Mouse (Mus musculus): ENCODE data around the gene Prkce. TPM values are rescaled to one million over a fixed set of nuclear protein-coding genes. Genes with fewer than 3 reads are reported as not detected.

Gene Prkce
- polyA plus RNA-seq, 1 experiment from 2014 or later = 6.3 TPM

- Histone ChIP-seq H3K27me3 (replicated peaks) (no peaks in the 10 kb centered on the region), H3K27ac (no peak overlapping the region), H3K9me3 (no peaks in the 10 kb centered on the region), H3K4me3 (replicated peaks) (no peak overlapping the region), H3K4me2 (no peak overlapping the region), H3K36me3 (no peaks in the 10 kb centered on the region), H3K4me1 (peaks cover 3% of the 10 kb centered on the region; the same call in 1 of the 2 replicates), H3K9ac (no peak overlapping the region)
- 83% methylated on average over 5 of the region's 5 CpGs for WGBS
- ATAC-seq (ENCODE audit: insufficient read depth, low FRiP score, low read depth) = no peak
Observed at GRCm38 (mm10) chr17:86208821-86209186, 41.2 kb downstream of the Prkce start.

GRCm38 (mm10) chr17:86209680-86210251, 42.2 kb downstream of the Prkce start:
- WGBS = 83% methylated on average over 13 of the region's 13 CpGs
- no peaks in the 10 kb centered on the region for H3K36me3 ChIP-seq
- ATAC-seq (ENCODE audit: insufficient read depth, low FRiP score, low read depth) = no peak

GRCm38 (mm10) chr17:86212204-86212603, 44.6 kb downstream of the Prkce start:
- Histone ChIP-seq H3K27me3 (replicated peaks) (no peaks in the 10 kb centered on the region), H3K4me1 (no peaks in the 10 kb centered on the region), H3K36me3 (no peaks in the 10 kb centered on the region), H3K4me3 (replicated peaks) (no peak overlapping the region), H3K9me3 (no peaks in the 10 kb centered on the region), H3K27ac (no peak overlapping the region), H3K9ac (no peak overlapping the region), H3K4me2 (no peak overlapping the region)
- no peak for ATAC-seq (ENCODE audit: insufficient read depth, low FRiP score, low read depth)
- 92% methylated on average over 3 of the region's 3 CpGs for WGBS

More at GRCm38 (mm10) chr17:86209680-86210251, 42.2 kb downstream of the Prkce start:
- Histone ChIP-seq H3K27me3 (replicated peaks) (no peaks in the 10 kb centered on the region), H3K4me3 (replicated peaks) (no peak overlapping the region), H3K4me2 (no peak overlapping the region), H3K9ac (no peak overlapping the region), H3K9me3 (no peaks in the 10 kb centered on the region), H3K4me1 (no peaks in the 10 kb centered on the region), H3K27ac (no peak overlapping the region)

GRCm38 (mm10) chr17:86214285-86214684, 46.7 kb downstream of the Prkce start:
- Histone ChIP-seq H3K27ac (peak overlapping the region; percentile 59), H3K9me3 (no peaks in the 10 kb centered on the region), H3K36me3 (no peaks in the 10 kb centered on the region), H3K9ac (no peak overlapping the region), H3K4me2 (no peak overlapping the region), H3K4me1 (no peaks in the 10 kb centered on the region), H3K27me3 (replicated peaks) (no peaks in the 10 kb centered on the region), H3K4me3 (replicated peaks) (no peak overlapping the region)
- 36% methylated on average over 9 of the region's 9 CpGs for WGBS
- ATAC-seq (ENCODE audit: insufficient read depth, low FRiP score, low read depth) = no peak

GRCm38 (mm10) chr17:86214741-86215140, 47.2 kb downstream of the Prkce start:
- H3K4me1 ChIP-seq = no peaks in the 10 kb centered on the region
- no peak for ATAC-seq (ENCODE audit: insufficient read depth, low FRiP score, low read depth)
- 68% methylated on average over 14 of the region's 14 CpGs for WGBS
- H3K27ac ChIP-seq = peak overlapping the region; percentile 59
- H3K4me3 ChIP-seq (replicated peaks) = no peak overlapping the region
- no peak overlapping the region for H3K9ac ChIP-seq
- H3K4me2 ChIP-seq = no peak overlapping the region
- no peaks in the 10 kb centered on the region for H3K9me3 ChIP-seq
- no peaks in the 10 kb centered on the region for H3K36me3 ChIP-seq
- H3K27me3 ChIP-seq (replicated peaks) = no peaks in the 10 kb centered on the region

- Histone ChIP-seq H3K4me2 (no peak overlapping the region), H3K9me3 (no peaks in the 10 kb centered on the region), H3K27ac (no peak overlapping the region), H3K9ac (no peak overlapping the region), H3K4me3 (replicated peaks) (no peak overlapping the region), H3K27me3 (replicated peaks) (no peaks in the 10 kb centered on the region), H3K36me3 (no peaks in the 10 kb centered on the region), H3K4me1 (no peaks in the 10 kb centered on the region)
- 72% methylated on average over 7 of the region's 7 CpGs for WGBS
- ATAC-seq (ENCODE audit: insufficient read depth, low FRiP score, low read depth) = no peak
Observed at GRCm38 (mm10) chr17:86215771-86216170, 48.2 kb downstream of the Prkce start.

- Histone ChIP-seq H3K27ac (no peak overlapping the region), H3K27me3 (replicated peaks) (no peaks in the 10 kb centered on the region), H3K9ac (no peak overlapping the region), H3K36me3 (no peaks in the 10 kb centered on the region), H3K4me1 (no peaks in the 10 kb centered on the region), H3K4me3 (replicated peaks) (no peak overlapping the region), H3K9me3 (no peaks in the 10 kb centered on the region), H3K4me2 (no peak overlapping the region)
- ATAC-seq (ENCODE audit: insufficient read depth, low FRiP score, low read depth) = no peak
- WGBS = 81% methylated on average over 5 of the region's 5 CpGs
Observed at GRCm38 (mm10) chr17:86217468-86217867, 49.9 kb downstream of the Prkce start.

- Histone ChIP-seq H3K4me2 (no peak overlapping the region), H3K9me3 (no peaks in the 10 kb centered on the region), H3K27ac (no peak overlapping the region), H3K27me3 (replicated peaks) (no peaks in the 10 kb centered on the region), H3K4me3 (replicated peaks) (no peak overlapping the region), H3K9ac (no peak overlapping the region), H3K36me3 (no peaks in the 10 kb centered on the region), H3K4me1 (no peaks in the 10 kb centered on the region)
- no peak for ATAC-seq (ENCODE audit: insufficient read depth, low FRiP score, low read depth)
- 72% methylated on average over 11 of the region's 11 CpGs for WGBS
Observed at GRCm38 (mm10) chr17:86218553-86218952, 51.0 kb downstream of the Prkce start.

- 67% methylated on average over 10 of the region's 10 CpGs for WGBS
- Histone ChIP-seq H3K27me3 (replicated peaks) (no peaks in the 10 kb centered on the region), H3K4me2 (no peak overlapping the region), H3K9me3 (no peaks in the 10 kb centered on the region), H3K9ac (no peak overlapping the region), H3K27ac (no peak overlapping the region), H3K36me3 (no peaks in the 10 kb centered on the region), H3K4me3 (replicated peaks) (no peak overlapping the region), H3K4me1 (no peaks in the 10 kb centered on the region)
- ATAC-seq (ENCODE audit: insufficient read depth, low FRiP score, low read depth) = no peak
Observed at GRCm38 (mm10) chr17:86225488-86226186, 58.1 kb downstream of the Prkce start.

GRCm38 (mm10) chr17:86226198-86226597, 58.6 kb downstream of the Prkce start:
- Histone ChIP-seq H3K9ac (no peak overlapping the region), H3K27me3 (replicated peaks) (no peaks in the 10 kb centered on the region), H3K27ac (no peak overlapping the region), H3K4me2 (no peak overlapping the region), H3K4me3 (replicated peaks) (no peak overlapping the region), H3K36me3 (no peaks in the 10 kb centered on the region), H3K4me1 (no peaks in the 10 kb centered on the region), H3K9me3 (no peaks in the 10 kb centered on the region)
- no peak for ATAC-seq (ENCODE audit: insufficient read depth, low FRiP score, low read depth)
- 50% methylated on average over 8 of the region's 8 CpGs for WGBS

- H3K9me3 ChIP-seq = no peaks in the 10 kb centered on the region
- no peak overlapping the region for H3K9ac ChIP-seq
- ATAC-seq (ENCODE audit: insufficient read depth, low FRiP score, low read depth) = no peak
- no peaks in the 10 kb centered on the region for H3K27me3 ChIP-seq (replicated peaks)
- no peak overlapping the region for H3K4me3 ChIP-seq (replicated peaks)
- H3K36me3 ChIP-seq = no peaks in the 10 kb centered on the region
- no peaks in the 10 kb centered on the region for H3K4me1 ChIP-seq
- 89% methylated on average over 7 of the region's 7 CpGs for WGBS
- H3K27ac ChIP-seq = no peak overlapping the region
- H3K4me2 ChIP-seq = no peak overlapping the region
Observed at GRCm38 (mm10) chr17:86226635-86227034, 59.0 kb downstream of the Prkce start.

- no peaks in the 10 kb centered on the region for H3K27me3 ChIP-seq (replicated peaks)
- no peaks in the 10 kb centered on the region for H3K9me3 ChIP-seq
- H3K27ac ChIP-seq = no peak overlapping the region
- H3K9ac ChIP-seq = no peak overlapping the region
- H3K4me3 ChIP-seq (replicated peaks) = no peak overlapping the region
- no peak overlapping the region for H3K4me2 ChIP-seq
- no peaks in the 10 kb centered on the region for H3K4me1 ChIP-seq
- 79% methylated on average over 3 of the region's 3 CpGs for WGBS
- H3K36me3 ChIP-seq = no peaks in the 10 kb centered on the region
- ATAC-seq (ENCODE audit: insufficient read depth, low FRiP score, low read depth) = no peak
Observed at GRCm38 (mm10) chr17:86227389-86227788, 59.8 kb downstream of the Prkce start.

All from stomach, embryonic 15.5 days (tissue).